ENCODE assay signal across 9 mouse cellular contexts in genomic region chr3:88241045-88241786, GRCm38 (mm10). TPM values are rescaled to one million over a fixed set of nuclear protein-coding genes. Genes with fewer than 3 reads are reported as not detected.
DNase-seq lines count a peak whose midpoint lies in the region; ATAC-seq and TF ChIP-seq lines count a peak whose summit lies in the region.
"Had no signal": no experiment of that assay in that cellular context is flagged by ENCODE, and none has a peak within 500 bp of the region (broad histone marks: within the 10 kb centered on the region; RNA-seq: fewer than 3 reads in every experiment).

No protein-coding gene starts in this region.

- peaks cover 56% of the 10 kb centered on the region for H3K27me3 ChIP-seq in limb, embryonic 14.5 days (ENCODE audit: control insufficient read depth, insufficient read depth, low read length)

- no peak for ATAC-seq in cerebellum, adult (ENCODE audit: insufficient number of reproducible peaks, low FRiP score, low TSS enrichment)
- no peak for ATAC-seq in limb, embryonic 14.5 days (ENCODE audit: low FRiP score, low read depth)

- H3K9ac ChIP-seq in limb, embryonic 14.5 days (ENCODE audit: low read depth, low read length, severe bottlenecking): peak overlapping the region; percentile 52

- H3K4me3 ChIP-seq in limb, embryonic 14.5 days (replicated peaks; ENCODE audit: low read length): peak overlapping the region; percentile 18; the same call in 1 of the 2 replicates

- H3K36me3 ChIP-seq in limb, embryonic 14.5 days (ENCODE audit: control insufficient read depth, insufficient read depth, low read length): no peaks in the 10 kb centered on the region

- H3K4me1 ChIP-seq in limb, embryonic 14.5 days (ENCODE audit: control insufficient read depth, insufficient read depth, low read length): no peaks in the 10 kb centered on the region

- 3% methylated on average over 45 of the region's 48 CpGs for WGBS in limb, embryonic 14.5 days

- no peak for TF ChIP-seq POLR2A in limb, embryonic 14.5 days (IDR thresholded peaks at IDR 0.05; ENCODE audit: borderline replicate concordance, extremely low read depth, insufficient read depth, insufficient read length)

- H3K9me3 ChIP-seq in limb, embryonic 14.5 days (ENCODE audit: control insufficient read depth, low read length): no peaks in the 10 kb centered on the region

- peak overlapping the region; percentile 37 for H3K4me2 ChIP-seq in limb, embryonic 14.5 days (replicated peaks; ENCODE audit: low read depth, low read length, severe bottlenecking)

- peak; percentile 19 for DNase-seq in cerebellum, adult 8-10 months
- DNase-seq in testis, postnatal 10 days (ENCODE audit: low spot score): peak; percentile 45
- DNase-seq in testis, postnatal 14 days (ENCODE audit: low spot score): no peak
- DNase-seq in limb, embryonic 14.5 days (ENCODE audit: low spot score): no peak
- DNase-seq in thymus, postnatal 10 days (ENCODE audit: low spot score in 2 of 2): no peak
- no peak for DNase-seq in adrenal gland, adult 8-10 months
- no peak for DNase-seq in frontal cortex, postnatal 36 days (ENCODE audit: low spot score in 2 of 2)

- H3K27ac ChIP-seq in limb, embryonic 14.5 days (replicated peaks; ENCODE audit: low read depth, low read length): no peak overlapping the region

RNA-seq across cellular contexts. Expression of gene Rhbg, which starts 13.3 kb away (rescaled TPM):
- 10.5 and 11.0 TPM in 2 replicates for polyA plus RNA-seq in limb, embryonic 14.5 days (2012; rRNA removed)
- 17.0 and 17.2 TPM in 2 replicates for polyA plus RNA-seq in limb, embryonic 14.5 days (2014; fragmentation: Nextera tagmentation; extraction: Ambion mirVana)
- 10 to 100 TPM; 12.0 to 27.5 (median 17.3) TPM for total RNA-seq in adrenal gland, adult 8-10 months (2022)

RNA-seq across cellular contexts. Expression of gene Gm38392, which starts 45.8 kb away (rescaled TPM):
- polyA plus RNA-seq in limb, embryonic 14.5 days (2012; rRNA removed): 0.77 TPM in 1 of 2 replicates, not detected in the other
- 0.65 and 5.4 TPM in 2 replicates for polyA plus RNA-seq in limb, embryonic 14.5 days (2014; fragmentation: Nextera tagmentation; extraction: Ambion mirVana)
- 1 to 10 TPM; 1.3 to 3.1 (median 2.3) TPM for total RNA-seq in adrenal gland, adult 8-10 months (2022)
- polyA plus RNA-seq: large intestine, adult 2 months had no signal

RNA-seq across cellular contexts. Expression of gene Tsacc, which starts 55.6 kb away (rescaled TPM):
- 4.3 and 8.6 TPM in 2 replicates for polyA plus RNA-seq in limb, embryonic 14.5 days (2012; rRNA removed)
- 9.4 and 14.3 TPM in 2 replicates for polyA plus RNA-seq in limb, embryonic 14.5 days (2014; fragmentation: Nextera tagmentation; extraction: Ambion mirVana)
- 1 to 10 TPM; 6.2 to 9.3 (median 8.2) TPM for total RNA-seq in adrenal gland, adult 8-10 months (2022)

RNA-seq across cellular contexts. Expression of gene Cct3, which starts 55.7 kb away (rescaled TPM):
- 285 and 326 TPM in 2 replicates for polyA plus RNA-seq in limb, embryonic 14.5 days (2012; rRNA removed)
- 476 and 516 TPM in 2 replicates for polyA plus RNA-seq in limb, embryonic 14.5 days (2014; fragmentation: Nextera tagmentation; extraction: Ambion mirVana)
- 100 to 1,000 TPM; 250 to 360 (median 279) TPM for total RNA-seq in adrenal gland, adult 8-10 months (2022)

Comparison
In these comparisons a context has a peak if more than half of its experiments do, and no peak if none do; other contexts are left out.
1. DNase-seq: peak in cerebellum, adult 8-10 months (single experiment) and testis, postnatal 10 days (single experiment); none in testis, postnatal 14 days (single experiment), limb, embryonic 14.5 days (single experiment), thymus, postnatal 10 days (0 of 2), adrenal gland, adult 8-10 months (single experiment) and frontal cortex, postnatal 36 days (0 of 2).